9 mouse cellular contexts compared by ENCODE assay signal in the genomic region with DNA sequence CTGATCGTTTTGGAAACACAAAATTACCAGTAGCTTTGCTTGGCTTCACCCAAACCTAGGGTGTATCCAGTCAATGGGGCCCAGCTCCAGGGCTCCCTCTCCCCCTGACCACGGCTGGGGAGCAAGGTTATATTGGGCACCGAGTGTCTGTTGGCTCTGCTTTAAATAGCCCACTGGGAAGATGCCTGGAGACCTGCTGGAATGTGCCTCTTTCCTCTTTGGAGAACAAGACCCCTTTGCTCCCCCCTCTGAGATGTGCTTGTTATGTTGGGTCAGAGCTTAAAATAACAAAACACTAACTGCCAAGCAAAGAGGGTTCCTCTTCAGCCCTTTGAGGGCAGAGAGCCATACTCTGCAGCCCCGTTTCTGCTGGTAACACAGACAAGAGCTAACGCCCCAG. TPM values are rescaled to one million over a fixed set of nuclear protein-coding genes. Genes with fewer than 3 reads are reported as not detected.
A peak's percentile ranks its signal among the peaks of the same experiment; 100 is the strongest.
DNase-seq lines count a peak whose midpoint lies in the region; ATAC-seq lines count a peak whose summit lies in the region.
"Had no signal": no experiment of that assay in that cellular context is flagged by ENCODE, and none has a peak within 500 bp of the region (broad histone marks: within the 10 kb centered on the region; RNA-seq: fewer than 3 reads in every experiment).

No protein-coding gene starts in this region.

- H3K4me3 ChIP-seq in kidney, embryonic 16.5 days (ENCODE audit: low read length), result no peak overlapping the region
- 0 out of 2 replicates have a peak overlapping the region, but pooled peaks have one; percentile 13 for H3K4me3 ChIP-seq in embryonic facial prominence, embryonic 10.5 days
- no peak overlapping the region for H3K4me3 ChIP-seq in heart, embryonic 12.5 days
- H3K4me3 ChIP-seq in liver, embryonic 13.5 days (replicated peaks), result peak overlapping the region; percentile 66

- DNase-seq in kidney, postnatal 36 days, result no peak
- no peak for DNase-seq in embryonic facial prominence, embryonic 10.5 days (ENCODE audit: low spot score)
- no peak for DNase-seq in liver, embryonic 13.5 days
- DNase-seq in frontal cortex, postnatal 25 days (ENCODE audit: low spot score in 2 of 2), result no peak
- DNase-seq in kidney, adult 9 months, result no peak
- DNase-seq: cerebellum, adult 18-20 months had no signal

- no peaks in the 10 kb centered on the region for H3K27me3 ChIP-seq in kidney, embryonic 16.5 days (ENCODE audit: insufficient read depth, low read length)
- no peaks in the 10 kb centered on the region for H3K27me3 ChIP-seq in embryonic facial prominence, embryonic 10.5 days (replicated peaks; ENCODE audit: low read depth, poor library complexity, severe bottlenecking)
- H3K27me3 ChIP-seq in heart, embryonic 12.5 days (replicated peaks), result no peaks in the 10 kb centered on the region
- H3K27me3 ChIP-seq in liver, embryonic 13.5 days, result no peaks in the 10 kb centered on the region

- no peak overlapping the region for H3K9ac ChIP-seq in kidney, embryonic 16.5 days (replicated peaks; ENCODE audit: low read length)
- H3K9ac ChIP-seq in heart, embryonic 12.5 days, result peak overlapping the region; percentile 62
- peak overlapping the region; percentile 85 for H3K9ac ChIP-seq in liver, embryonic 13.5 days

- peak overlapping the region; percentile 13; the same call in 1 of the 2 replicates for H3K27ac ChIP-seq in kidney, embryonic 16.5 days (ENCODE audit: low read length)
- peak overlapping the region; percentile 53 for H3K27ac ChIP-seq in embryonic facial prominence, embryonic 10.5 days (replicated peaks)
- H3K27ac ChIP-seq in heart, embryonic 12.5 days (ENCODE audit: poor library complexity, severe bottlenecking), result peak overlapping the region; percentile 96
- H3K27ac ChIP-seq in liver, embryonic 13.5 days, result peak overlapping the region; percentile 99

- H3K9me3 ChIP-seq in kidney, embryonic 16.5 days (ENCODE audit: low read length), result no peaks in the 10 kb centered on the region
- H3K9me3 ChIP-seq in embryonic facial prominence, embryonic 10.5 days, result no peaks in the 10 kb centered on the region
- H3K9me3 ChIP-seq in heart, embryonic 12.5 days (replicated peaks), result no peaks in the 10 kb centered on the region
- H3K9me3 ChIP-seq in liver, embryonic 13.5 days (replicated peaks), result no peaks in the 10 kb centered on the region

- peaks cover 76% of the 10 kb centered on the region for H3K4me1 ChIP-seq in kidney, embryonic 16.5 days (ENCODE audit: insufficient read depth, low read length)
- H3K4me1 ChIP-seq in embryonic facial prominence, embryonic 10.5 days, result peaks cover 75% of the 10 kb centered on the region
- H3K4me1 ChIP-seq in heart, embryonic 12.5 days (replicated peaks), result peaks cover 83% of the 10 kb centered on the region
- H3K4me1 ChIP-seq in liver, embryonic 13.5 days (replicated peaks), result peaks cover 98% of the 10 kb centered on the region

- 84% methylated on average over 5 of the region's 5 CpGs for WGBS in kidney, embryonic 16.5 days
- WGBS in embryonic facial prominence, embryonic 10.5 days, result 76% methylated on average over 5 of the region's 5 CpGs
- 43% methylated on average over 5 of the region's 5 CpGs for WGBS in heart, embryonic 12.5 days
- WGBS in liver, embryonic 13.5 days (ENCODE audit: insufficient replicate concordance), result 14% methylated on average over 5 of the region's 5 CpGs

- no peak overlapping the region for H3K4me2 ChIP-seq in kidney, embryonic 16.5 days (replicated peaks; ENCODE audit: low read depth, low read length)
- peak overlapping the region; percentile 65 for H3K4me2 ChIP-seq in heart, embryonic 12.5 days
- peak overlapping the region; percentile 91 for H3K4me2 ChIP-seq in liver, embryonic 13.5 days

- no peak for ATAC-seq in kidney, embryonic 16.5 days (ENCODE audit: low FRiP score, low TSS enrichment)
- ATAC-seq in heart, embryonic 12.5 days (ENCODE audit: insufficient number of reproducible peaks, low FRiP score), result no peak
- no peak for ATAC-seq in liver, embryonic 13.5 days (ENCODE audit: low read depth)
- ATAC-seq in inflammation-experienced regulatory T-cells, adult 6 months, result no peak

- H3K36me3 ChIP-seq in kidney, embryonic 16.5 days (ENCODE audit: insufficient read depth, low read length), result no peaks in the 10 kb centered on the region
- peaks cover 22% of the 10 kb centered on the region for H3K36me3 ChIP-seq in embryonic facial prominence, embryonic 10.5 days (replicated peaks)
- peaks cover 4% of the 10 kb centered on the region for H3K36me3 ChIP-seq in heart, embryonic 12.5 days
- peaks cover 48% of the 10 kb centered on the region for H3K36me3 ChIP-seq in liver, embryonic 13.5 days

RNA-seq across cellular contexts. Expression of a gene that starts 2.4 kb away (rescaled TPM):
- 4.7 and 5.0 TPM in 2 replicates for polyA plus RNA-seq in kidney, embryonic 16.5 days (2015; fragmentation: Nextera tagmentation; extraction: Ambion mirVana)
- 1.5 and 1.8 TPM in 2 replicates for polyA plus RNA-seq in embryonic facial prominence, embryonic 10.5 days (2016; fragmentation: Nextera tagmentation; extraction: Ambion mirVana)
- 15.0 and 16.6 TPM in 2 replicates for polyA plus RNA-seq in heart, embryonic 12.5 days (2016; fragmentation: Nextera tagmentation; extraction: Ambion mirVana)
- polyA plus RNA-seq in liver, embryonic 13.5 days (2015; fragmentation: Nextera tagmentation; extraction: Ambion mirVana), result 39.0 and 42.3 TPM in 2 replicates
- polyA plus RNA-seq in inflammation-experienced regulatory T-cells, adult 6 months (2017; shearing (Covaris generic)), result 1 to 10 TPM in 2 of 3 experiments, under 1 TPM in 1; 0.40 to 1.4 (median 1.1) TPM

RNA-seq across cellular contexts. Expression of a gene that starts 9.6 kb away (rescaled TPM):
- 11.8 and 12.8 TPM in 2 replicates for polyA plus RNA-seq in kidney, embryonic 16.5 days (2015; fragmentation: Nextera tagmentation; extraction: Ambion mirVana)
- polyA plus RNA-seq in embryonic facial prominence, embryonic 10.5 days (2016; fragmentation: Nextera tagmentation; extraction: Ambion mirVana), result 1.1 and 1.6 TPM in 2 replicates
- polyA plus RNA-seq in heart, embryonic 12.5 days (2016; fragmentation: Nextera tagmentation; extraction: Ambion mirVana), result 0.77 and 1.8 TPM in 2 replicates
- 3.0 and 3.2 TPM in 2 replicates for polyA plus RNA-seq in liver, embryonic 13.5 days (2015; fragmentation: Nextera tagmentation; extraction: Ambion mirVana)
- 1 to 10 TPM; 2.7 to 5.1 (median 4.3) TPM for polyA plus RNA-seq in inflammation-experienced regulatory T-cells, adult 6 months (2017; shearing (Covaris generic))

RNA-seq across cellular contexts. Expression of a gene that starts 30.9 kb away (rescaled TPM):
- 35.9 and 38.9 TPM in 2 replicates for polyA plus RNA-seq in kidney, embryonic 16.5 days (2015; fragmentation: Nextera tagmentation; extraction: Ambion mirVana)
- 48.4 and 50.8 TPM in 2 replicates for polyA plus RNA-seq in embryonic facial prominence, embryonic 10.5 days (2016; fragmentation: Nextera tagmentation; extraction: Ambion mirVana)
- polyA plus RNA-seq in heart, embryonic 12.5 days (2016; fragmentation: Nextera tagmentation; extraction: Ambion mirVana), result 29.4 and 32.2 TPM in 2 replicates
- 23.4 and 35.2 TPM in 2 replicates for polyA plus RNA-seq in liver, embryonic 13.5 days (2015; fragmentation: Nextera tagmentation; extraction: Ambion mirVana)
- 10 to 100 TPM; 35.6 to 55.2 (median 39.2) TPM for polyA plus RNA-seq in inflammation-experienced regulatory T-cells, adult 6 months (2017; shearing (Covaris generic))

RNA-seq across cellular contexts. Expression of a gene that starts 31.1 kb away (rescaled TPM):
- polyA plus RNA-seq in kidney, embryonic 16.5 days (2015; fragmentation: Nextera tagmentation; extraction: Ambion mirVana), result 25.3 and 26.9 TPM in 2 replicates
- 27.9 and 30.7 TPM in 2 replicates for polyA plus RNA-seq in embryonic facial prominence, embryonic 10.5 days (2016; fragmentation: Nextera tagmentation; extraction: Ambion mirVana)
- polyA plus RNA-seq in heart, embryonic 12.5 days (2016; fragmentation: Nextera tagmentation; extraction: Ambion mirVana), result 13.8 and 17.3 TPM in 2 replicates
- polyA plus RNA-seq in liver, embryonic 13.5 days (2015; fragmentation: Nextera tagmentation; extraction: Ambion mirVana), result 9.9 and 10.2 TPM in 2 replicates
- polyA plus RNA-seq in inflammation-experienced regulatory T-cells, adult 6 months (2017; shearing (Covaris generic)), result 10 to 100 TPM; 18.2 to 30.3 (median 23.7) TPM

RNA-seq across cellular contexts. Expression of a gene that starts 44.0 kb away (rescaled TPM):
- polyA plus RNA-seq in kidney, embryonic 16.5 days (2015; fragmentation: Nextera tagmentation; extraction: Ambion mirVana), result 12.6 and 14.2 TPM in 2 replicates
- polyA plus RNA-seq in embryonic facial prominence, embryonic 10.5 days (2016; fragmentation: Nextera tagmentation; extraction: Ambion mirVana), result 0.07 and 0.16 TPM in 2 replicates
- polyA plus RNA-seq in heart, embryonic 12.5 days (2016; fragmentation: Nextera tagmentation; extraction: Ambion mirVana), result 0.17 and 0.37 TPM in 2 replicates
- 0.36 and 0.46 TPM in 2 replicates for polyA plus RNA-seq in liver, embryonic 13.5 days (2015; fragmentation: Nextera tagmentation; extraction: Ambion mirVana)
- polyA plus RNA-seq in inflammation-experienced regulatory T-cells, adult 6 months (2017; shearing (Covaris generic)), result not detected

Comparison
In these comparisons a context has a peak if more than half of its experiments do, and no peak if none do; other contexts are left out.
1. H3K27ac ChIP-seq: peak in every context shown above with its lines; median percentile 99 in liver, embryonic 13.5 days; 96 in heart, embryonic 12.5 days; 53 in embryonic facial prominence, embryonic 10.5 days; 13 in kidney, embryonic 16.5 days.
2. H3K4me3 ChIP-seq: peak in embryonic facial prominence, embryonic 10.5 days (single experiment) and liver, embryonic 13.5 days (single experiment); none in kidney, embryonic 16.5 days (single experiment) and heart, embryonic 12.5 days (single experiment).